Mouse (Mus musculus) erythroblast, embryonic 14.5 days (primary cell): ENCODE results near the gene Arfip1.

ENCODE experiments used
- GATA1 ChIP-seq: IDR thresholded peaks from 2 replicates; pipeline ENCODE4 v1.6.1; 2012; ENCODE audit warnings: low read length, inconsistent platforms, mixed read lengths
- TAL1 ChIP-seq: IDR thresholded peaks from 3 replicates; pipeline ENCODE4 v1.6.1; 2012; ENCODE audit warnings: low read length, inconsistent platforms, mixed read lengths

DNA sequence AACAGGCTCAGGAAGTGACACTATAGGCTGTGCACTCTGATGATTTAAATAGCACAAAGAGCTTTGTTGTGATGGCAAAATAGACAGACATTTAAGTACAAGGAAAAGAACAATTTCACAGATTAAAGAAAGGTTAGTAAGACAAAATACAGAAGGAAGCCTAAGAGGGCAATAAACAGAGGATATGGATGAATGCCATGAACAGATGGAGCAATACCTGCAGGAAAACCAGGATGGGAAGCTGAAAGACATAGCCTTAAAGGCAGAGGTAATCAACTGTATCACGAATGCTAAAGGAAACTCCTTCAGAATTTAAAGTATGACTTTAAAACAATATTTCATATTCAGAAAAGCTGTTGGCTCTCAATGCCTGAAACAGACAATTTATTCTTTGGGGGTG, 57.5 kb downstream of the Arfip1 start:
- no peak for TF ChIP-seq GATA1
- TF ChIP-seq TAL1: no peak
